Mouse (Mus musculus): Measurements from ENCODE around the gene Smad3.

DNA sequence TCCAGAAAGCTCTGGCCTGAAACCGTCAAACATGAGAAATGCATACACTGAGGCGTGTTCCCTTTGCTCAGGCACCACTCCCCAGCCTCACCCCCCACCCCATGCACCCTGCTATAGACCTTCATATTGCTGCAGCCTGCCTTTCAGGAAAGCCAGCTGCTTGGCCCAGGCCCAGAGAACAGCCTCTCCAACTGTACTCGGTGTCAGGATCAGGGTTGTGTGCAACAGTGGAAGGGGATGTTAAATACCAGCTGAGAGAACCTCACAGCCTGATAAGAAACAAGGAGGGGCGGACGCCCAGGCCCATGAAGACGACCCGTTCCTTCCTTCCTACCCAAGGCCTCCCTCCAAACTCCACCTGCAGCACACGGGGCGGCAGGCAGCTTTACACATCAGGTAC, 75.5 kb downstream of the Smad3 start:
- TF ChIP-seq CTCF (IDR thresholded peaks at IDR 0.05; ENCODE audit: borderline replicate concordance, extremely low read depth, insufficient read depth, insufficient read length): no peak
- no peak for TF ChIP-seq POLR2A (IDR thresholded peaks at IDR 0.05; ENCODE audit: borderline replicate concordance, extremely low read depth, insufficient read depth, insufficient read length, poor library complexity, severe bottlenecking)

Measured in brain, embryonic 14.5 days (tissue).